Mouse (Mus musculus) heart, adult 18-20 months (tissue): ENCODE results near the gene Chad. TPM values are rescaled to one million over a fixed set of nuclear protein-coding genes. Genes with fewer than 3 reads are reported as not detected.

Source experiments
- total RNA-seq, 2 experiments: library from RNA; stranded (reverse); gene quantifications; 2 replicates each; pipeline ENCODE4 v1.2.3; 2021

Chad gene
- total RNA-seq, 2 experiments from 2014 or later: 1.4 to 3.2 TPM

Other genes starting within 250 kb of the Chad start
- 10 to 100 TPM; 31.4 to 34.7 TPM for gene Luc7l3, start 243.1 kb upstream of the Chad start, total RNA-seq
- gene Ankrd40, start 237.0 kb upstream of the Chad start, total RNA-seq: 100 to 1,000 TPM; 274 to 280 TPM
- 1 to 10 TPM; 1.7 to 1.8 TPM for gene Abcc3, start 172.1 kb upstream of the Chad start, total RNA-seq
- 10 to 100 TPM in 1 of 2 experiments, 1 to 10 TPM in 1; 8.7 to 10.1 TPM for gene Cacna1g, start 90.8 kb upstream of the Chad start, total RNA-seq
- under 1 TPM; 0.17 to 0.54 TPM for gene Spata20, start 78.9 kb upstream of the Chad start, total RNA-seq
- gene Epn3, start 65.1 kb upstream of the Chad start, total RNA-seq: 10 to 100 TPM; 19.3 to 21.1 TPM
- 1 to 10 TPM in 1 of 2 experiments, under 1 TPM in 1; 0.67 to 1.5 TPM for gene Mycbpap, start 43.3 kb upstream of the Chad start, total RNA-seq
- gene Rsad1, start 15.8 kb upstream of the Chad start, total RNA-seq: 10 to 100 TPM in 1 of 2 experiments, 1 to 10 TPM in 1; 8.5 to 10.3 TPM
- 10 to 100 TPM; 30.4 to 33.5 TPM for gene Acsf2, start 36.8 kb downstream of the Chad start, total RNA-seq
- 10 to 100 TPM; 32.0 to 32.6 TPM for gene Lrrc59, start 64.7 kb downstream of the Chad start, total RNA-seq
- 10 to 100 TPM; 60.9 to 62.7 TPM for gene Mrpl27, start 88.7 kb downstream of the Chad start, total RNA-seq
- under 1 TPM; 0.10 to 0.23 TPM for gene Eme1, start 88.9 kb downstream of the Chad start, total RNA-seq
- gene Xylt2, start 112.5 kb downstream of the Chad start, total RNA-seq: 1 to 10 TPM; 6.1 to 6.9 TPM
- gene Gm11541, start 139.5 kb downstream of the Chad start, total RNA-seq: not detected
- 1 to 10 TPM in 1 of 2 experiments, under 1 TPM in 1; 0.98 to 1.1 TPM for gene Cdc34b, start 176.7 kb downstream of the Chad start, total RNA-seq
- not detected for gene Tmem92, start 217.7 kb downstream of the Chad start, total RNA-seq